Mouse (Mus musculus) neural tube, embryonic 15.5 days (tissue): Measurements from ENCODE around the gene Rgs16. TPM values are rescaled to one million over a fixed set of nuclear protein-coding genes. Genes with fewer than 3 reads are reported as not detected.

Source experiments
- ATAC-seq: fragments of 200-750 bp; cut with Nextera tagmentation; 2 replicates; pipeline ENCODE4 v1.8.0; 2017; ENCODE audit warnings: mild to moderate bottlenecking, moderate TSS enrichment, moderate library complexity; ENCODE audit not compliant: low FRiP score
- H3K27ac ChIP-seq: fragments of 300-500 bp; sonication (generic); replicated peaks from 2 replicates; pipeline ENCODE4 v1.5.1; 2015; ENCODE audit warnings: mild to moderate bottlenecking, inconsistent platforms
- H3K27me3 ChIP-seq: fragments of 300-500 bp; sonication (generic); replicated peaks from 2 replicates; pipeline ENCODE4 v1.6.1; 2015; ENCODE audit warnings: inconsistent platforms
- H3K36me3 ChIP-seq: fragments of 300-500 bp; sonication (generic); 2 replicates; pipeline ENCODE4 v1.6.1; 2015; ENCODE audit warnings: inconsistent platforms
- H3K4me1 ChIP-seq: fragments of 300-500 bp; sonication (generic); 2 replicates; pipeline ENCODE4 v1.6.1; 2015; ENCODE audit warnings: inconsistent platforms
- H3K4me2 ChIP-seq: fragments of 300-500 bp; sonication (generic); 2 replicates; pipeline ENCODE4 v1.6.1; 2015; ENCODE audit warnings: inconsistent platforms, mild to moderate bottlenecking, moderate library complexity
- H3K4me3 ChIP-seq: fragments of 300-500 bp; sonication (generic); replicated peaks from 2 replicates; pipeline ENCODE4 v1.5.1; 2015; ENCODE audit warnings: mild to moderate bottlenecking, inconsistent platforms
- H3K9ac ChIP-seq: fragments of 300-500 bp; sonication (generic); replicated peaks from 2 replicates; pipeline ENCODE4 v1.6.1; 2015; ENCODE audit warnings: mild to moderate bottlenecking, inconsistent platforms
- H3K9me3 ChIP-seq: fragments of 300-500 bp; sonication (generic); replicated peaks from 2 replicates; pipeline ENCODE4 v1.6.1; 2016; ENCODE audit warnings: inconsistent platforms
- WGBS: fragments of 180-500 bp; shearing (Covaris S2); methylation state at CpG from one replicate; pipeline ENCODE4 v1.1.7; 2015; ENCODE audit warnings: mixed read lengths; 5-methylcytosine and 5-hydroxymethylcytosine counted together
- polyA plus RNA-seq: library from polyadenylated mRNA; unstranded; fragments of >200 nt; fragmentation: Nextera tagmentation; extraction: Ambion mirVana; gene quantifications from 2 replicates; pipeline ENCODE4 v1.2.1, GENCODE M21; 2015

Gene Rgs16
- polyA plus RNA-seq, 1 experiment from 2014 or later: 14.3 TPM

GRCm38 (mm10) chr1:153726636-153727035 is 13.5 kb upstream of the Rgs16 start:
- H3K36me3 ChIP-seq: no peaks in the 10 kb centered on the region
- H3K9me3 ChIP-seq: no peaks in the 10 kb centered on the region
- 0 out of 2 replicates have a peak, but pooled peaks cover 3% of the 10 kb centered on the region for H3K4me1 ChIP-seq
- WGBS: 67% methylated on average over 16 of the region's 16 CpGs
- H3K9ac ChIP-seq: no peak overlapping the region
- no peaks in the 10 kb centered on the region for H3K27me3 ChIP-seq
- peak; percentile 54 for ATAC-seq
- H3K4me3 ChIP-seq: no peak overlapping the region
- no peak overlapping the region for H3K4me2 ChIP-seq
- no peak overlapping the region for H3K27ac ChIP-seq

- Histone ChIP-seq H3K36me3 (no peaks in the 10 kb centered on the region), H3K27me3 (no peaks in the 10 kb centered on the region), H3K4me1 (peaks cover 18% of the 10 kb centered on the region), H3K27ac (0 out of 2 replicates have a peak overlapping the region, but pooled peaks have one; percentile 18), H3K9ac (no peak overlapping the region), H3K4me3 (no peak overlapping the region), H3K9me3 (no peaks in the 10 kb centered on the region), H3K4me2 (no peak overlapping the region)
- no peak for ATAC-seq
- 52% methylated on average over 2 of the region's 2 CpGs for WGBS
Observed at GRCm38 (mm10) chr1:153729806-153730205, 10.3 kb upstream of the Rgs16 start.

- no peaks in the 10 kb centered on the region for H3K27me3 ChIP-seq
- no peaks in the 10 kb centered on the region for H3K36me3 ChIP-seq
- no peak for ATAC-seq
- no peak overlapping the region for H3K4me3 ChIP-seq
- no peak overlapping the region for H3K9ac ChIP-seq
- H3K4me1 ChIP-seq: peaks cover 18% of the 10 kb centered on the region
- H3K9me3 ChIP-seq: no peaks in the 10 kb centered on the region
- 63% methylated on average over 3 of the region's 3 CpGs for WGBS
- peak overlapping the region; percentile 3 for H3K27ac ChIP-seq
- H3K4me2 ChIP-seq: no peak overlapping the region
Observed at GRCm38 (mm10) chr1:153730671-153731070, 9.5 kb upstream of the Rgs16 start.

GRCm38 (mm10) chr1:153733181-153733580 is 7.0 kb upstream of the Rgs16 start:
- ATAC-seq: peak; percentile 3; the same call in 1 of the 2 replicates
- no peaks in the 10 kb centered on the region for H3K9me3 ChIP-seq
- H3K36me3 ChIP-seq: no peaks in the 10 kb centered on the region
- no peak overlapping the region for H3K4me2 ChIP-seq
- no peak overlapping the region for H3K9ac ChIP-seq
- no peak overlapping the region for H3K27ac ChIP-seq
- no peaks in the 10 kb centered on the region for H3K27me3 ChIP-seq
- peaks cover 29% of the 10 kb centered on the region for H3K4me1 ChIP-seq
- H3K4me3 ChIP-seq: no peak overlapping the region
- WGBS: 21% methylated on average over 9 of the region's 9 CpGs

- no peak overlapping the region for H3K27ac ChIP-seq
- no peaks in the 10 kb centered on the region for H3K9me3 ChIP-seq
- H3K9ac ChIP-seq: no peak overlapping the region
- H3K27me3 ChIP-seq: no peaks in the 10 kb centered on the region; the same call in 1 of the 2 replicates
- peaks cover 31% of the 10 kb centered on the region for H3K4me1 ChIP-seq
- ATAC-seq: no peak
- no peak overlapping the region for H3K4me2 ChIP-seq
- no peaks in the 10 kb centered on the region for H3K36me3 ChIP-seq
- 93% methylated on average over 4 of the region's 4 CpGs for WGBS
- no peak overlapping the region for H3K4me3 ChIP-seq
Observed at GRCm38 (mm10) chr1:153734866-153735265, 5.3 kb upstream of the Rgs16 start.

GRCm38 (mm10) chr1:153736096-153736495 is 4.1 kb upstream of the Rgs16 start:
- H3K4me3 ChIP-seq: no peak overlapping the region
- no peaks in the 10 kb centered on the region for H3K9me3 ChIP-seq
- H3K9ac ChIP-seq: no peak overlapping the region
- no peaks in the 10 kb centered on the region; the same call in 1 of the 2 replicates for H3K27me3 ChIP-seq
- no peak overlapping the region for H3K4me2 ChIP-seq
- no peak for ATAC-seq
- no peak overlapping the region for H3K27ac ChIP-seq
- WGBS: 74% methylated on average over 6 of the region's 6 CpGs
- peaks cover 42% of the 10 kb centered on the region for H3K4me1 ChIP-seq
- no peaks in the 10 kb centered on the region for H3K36me3 ChIP-seq

GRCm38 (mm10) chr1:153737101-153738085 is 2.8 kb upstream of the Rgs16 start:
- Histone ChIP-seq H3K4me1 (peaks cover 47% of the 10 kb centered on the region), H3K9ac (no peak overlapping the region), H3K9me3 (no peaks in the 10 kb centered on the region), H3K4me3 (no peak overlapping the region), H3K36me3 (no peaks in the 10 kb centered on the region), H3K27ac (peak overlapping the region; percentile 60), H3K4me2 (peak overlapping the region; percentile 20), H3K27me3 (no peaks in the 10 kb centered on the region; the same call in 1 of the 2 replicates)
- WGBS: 29% methylated on average over 9 of the region's 9 CpGs
- ATAC-seq: no peak; the same call in 1 of the 2 replicates

- peak overlapping the region; percentile 47 for H3K4me3 ChIP-seq
- 0 out of 2 replicates have a peak, but pooled peaks have one; percentile 26 for ATAC-seq
Observed at GRCm38 (mm10) chr1:153739437-153740015, 623 bp upstream of the Rgs16 start.

GRCm38 (mm10) chr1:153740775-153741400 is 739 bp downstream of the Rgs16 start:
- Histone ChIP-seq H3K4me2 (peak overlapping the region; percentile 87), H3K27ac (no peak overlapping the region), H3K4me3 (peak overlapping the region; percentile 47), H3K36me3 (no peaks in the 10 kb centered on the region), H3K27me3 (no peaks in the 10 kb centered on the region; the same call in 1 of the 2 replicates), H3K9me3 (no peaks in the 10 kb centered on the region), H3K9ac (peak overlapping the region; percentile 47), H3K4me1 (peaks cover 53% of the 10 kb centered on the region)
- 25% methylated on average over 12 of the region's 12 CpGs for WGBS
- no peak for ATAC-seq

More at GRCm38 (mm10) chr1:153739437-153740015, 623 bp upstream of the Rgs16 start:
- Histone ChIP-seq H3K27me3 (no peaks in the 10 kb centered on the region; the same call in 1 of the 2 replicates), H3K9ac (0 out of 2 replicates have a peak overlapping the region, but pooled peaks have one; percentile 47), H3K4me2 (peak overlapping the region; percentile 87), H3K27ac (no peak overlapping the region), H3K36me3 (no peaks in the 10 kb centered on the region), H3K4me1 (peaks cover 47% of the 10 kb centered on the region), H3K9me3 (no peaks in the 10 kb centered on the region)
- WGBS: 19% methylated on average over 13 of the region's 13 CpGs

GRCm38 (mm10) chr1:153741551-153742316 is 1.6 kb downstream of the Rgs16 start:
- H3K9me3 ChIP-seq: no peaks in the 10 kb centered on the region
- H3K36me3 ChIP-seq: no peaks in the 10 kb centered on the region
- H3K27ac ChIP-seq: no peak overlapping the region; the same call in 1 of the 2 replicates
- H3K4me1 ChIP-seq: peaks cover 60% of the 10 kb centered on the region
- no peaks in the 10 kb centered on the region; the same call in 1 of the 2 replicates for H3K27me3 ChIP-seq
- H3K4me3 ChIP-seq: peak overlapping the region; percentile 47
- WGBS: 53% methylated on average over 18 of the region's 18 CpGs
- no peak for ATAC-seq
- peak overlapping the region; percentile 87 for H3K4me2 ChIP-seq
- no peak overlapping the region for H3K9ac ChIP-seq
